Mouse (Mus musculus) neutrophil, adult 5-6 weeks (primary cell): ENCODE results near the gene Gm3604. TPM values are rescaled to one million over a fixed set of nuclear protein-coding genes. Genes with fewer than 3 reads are reported as not detected.
"Not testable (repeated sequence)": the region's sequence is repeated elsewhere in the genome, so short reads cannot be mapped to it uniquely, and the experiment has no call there.

ENCODE experiments used
- ATAC-seq: fragments of 151-379, 151-347 bp; 2 replicates; pipeline ENCODE4 v1.8.0; 2017; ENCODE audit warnings: mild to moderate bottlenecking, moderate TSS enrichment; ENCODE audit not compliant: insufficient number of reproducible peaks, poor library complexity, low FRiP score, severe bottlenecking; ENCODE audit errors: extremely low read depth
- total RNA-seq: library from RNA; stranded (forward); fragments of 200-1000 nt; gene quantifications from 2 replicates; pipeline ENCODE4 v1.2.3, GENCODE M21; 2017

The Gm3604 gene
- 3.2 and 3.6 TPM in 2 replicates for total RNA-seq

DNA sequence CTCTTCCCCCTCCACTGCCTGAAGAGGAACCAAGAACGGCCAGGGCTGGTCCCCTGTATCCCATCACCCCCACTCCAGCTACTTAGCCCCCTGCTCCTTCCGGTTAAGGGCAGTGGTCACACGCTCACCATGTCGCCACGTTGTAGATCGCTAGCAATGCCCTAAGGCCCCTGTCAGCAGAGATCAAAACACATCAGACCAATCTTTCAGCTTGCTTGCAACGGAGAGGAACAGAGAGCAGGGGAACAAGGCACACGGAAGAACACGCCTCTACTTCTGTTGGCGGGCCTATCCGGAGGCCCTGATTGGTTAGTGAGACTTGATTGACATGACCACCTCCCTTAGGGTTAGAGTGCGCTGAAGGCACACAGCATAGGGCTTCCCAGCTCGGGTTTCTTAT is at the start of gene Gm3604:
Gm3604 (minus strand) TSS at position 226 of the 400 bp plus-strand sequence.
- peak; percentile 61; the same call in 1 of the 2 replicates for ATAC-seq

DNA sequence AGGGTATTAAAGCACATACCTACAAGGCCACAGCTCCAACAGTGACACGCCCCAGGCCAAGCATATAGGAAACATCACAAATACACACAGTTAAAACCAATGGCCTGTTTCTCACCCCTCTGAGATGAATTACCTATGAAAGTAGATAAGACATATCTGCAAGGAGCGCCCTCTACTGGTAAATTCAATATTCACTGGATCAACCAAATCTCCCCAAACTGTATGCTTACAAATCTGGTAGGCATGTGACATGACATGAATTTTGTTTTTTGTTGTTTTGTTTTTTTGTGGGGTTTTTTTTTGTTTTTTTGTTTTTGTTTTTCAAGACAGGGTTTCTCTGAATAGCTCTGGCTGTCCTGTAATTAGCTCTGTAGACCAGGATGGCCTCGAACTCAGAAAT is 16.2 kb upstream of the Gm3604 start:
- ATAC-seq, result not testable (repeated sequence)

DNA sequence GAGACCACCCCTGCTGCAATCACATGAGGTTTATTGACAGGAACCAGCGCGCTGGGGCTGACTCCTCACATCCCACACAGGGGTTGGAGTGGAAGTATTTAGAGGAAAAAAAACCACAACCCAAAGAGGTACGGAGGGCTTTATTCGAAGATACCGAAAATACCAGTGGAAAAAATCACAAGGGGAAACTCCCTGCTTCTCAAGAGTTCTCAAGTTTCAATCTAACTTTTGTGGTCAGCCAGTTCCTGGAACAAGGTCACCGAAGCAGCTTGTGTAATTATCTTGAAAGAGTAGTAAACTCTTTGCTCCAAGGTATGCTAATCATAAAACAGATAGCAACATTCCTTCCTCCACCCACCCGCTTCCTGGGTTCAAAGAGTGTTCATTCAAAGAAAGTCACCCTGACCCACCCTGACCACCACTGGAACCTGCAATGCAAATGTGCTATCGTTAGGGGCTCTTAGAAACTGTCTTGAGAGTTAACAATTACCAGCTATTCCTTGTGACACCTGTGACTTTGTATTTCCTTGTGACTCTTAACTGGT is 7.2 kb upstream of the Gm3604 start:
- ATAC-seq, result not testable (repeated sequence)

DNA sequence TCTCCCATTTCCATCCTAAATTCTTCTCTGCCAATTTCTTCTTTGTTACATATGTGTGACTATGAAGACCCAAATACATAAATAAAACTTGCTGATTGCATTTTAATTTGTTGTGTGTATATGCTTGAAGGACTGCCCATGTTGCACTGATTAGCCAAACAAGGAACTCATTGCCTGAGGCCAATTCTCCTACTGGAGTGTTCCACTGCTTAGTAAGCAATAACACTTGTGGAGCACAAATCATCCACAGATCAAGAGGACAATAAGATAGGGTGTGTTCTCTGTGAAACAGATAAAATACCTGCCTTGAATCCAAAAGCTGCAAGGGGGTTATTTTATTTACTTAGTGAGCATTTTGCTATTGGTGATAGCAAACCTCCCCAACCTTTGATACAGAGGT is 51.2 kb downstream of the Gm3604 start:
- no peak for ATAC-seq

DNA sequence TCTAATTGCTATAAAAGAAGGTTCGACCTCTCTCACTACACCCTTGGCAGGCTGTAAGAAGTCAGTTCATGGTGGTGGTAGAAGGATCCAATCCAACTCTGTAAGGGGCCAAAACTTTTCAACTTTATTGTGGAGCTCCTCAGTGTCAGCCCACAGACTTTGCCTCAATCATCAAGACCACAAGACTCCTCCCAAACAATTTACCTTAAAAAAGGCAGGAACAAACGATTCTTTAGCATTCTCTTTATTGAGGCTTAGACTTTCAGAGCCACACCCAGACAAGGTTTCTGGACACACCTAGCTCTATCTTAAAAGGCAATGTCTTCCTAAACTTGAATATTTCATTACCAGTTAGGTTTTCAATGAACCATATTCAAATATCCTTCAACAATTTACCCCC is 51.6 kb downstream of the Gm3604 start:
- ATAC-seq, result no peak

Other genes with a start within 250 kb of the Gm3604 start
- gene Gm49359, start 83.7 kb upstream of the Gm3604 start, total RNA-seq, result 18.3 and 22.7 TPM in 2 replicates
- 1.8 TPM in 1 of 2 replicates, not detected in the other for gene Zfp935, start 175.3 kb upstream of the Gm3604 start, total RNA-seq
- gene Zfp934, start 188.0 kb upstream of the Gm3604 start, total RNA-seq, result 8.3 and 9.7 TPM in 2 replicates
- gene 6720489N17Rik, start 241.0 kb upstream of the Gm3604 start, total RNA-seq, result 3.3 and 4.4 TPM in 2 replicates